Mouse (Mus musculus) myocyte (in vitro differentiated cells): ENCODE measurements around the gene Espn.

Source experiments
- E2F4 ChIP-seq: IDR thresholded peaks from one replicate; pipeline ENCODE4 v1.6.1; 2011; ENCODE audit warnings: mild to moderate bottlenecking, control low read depth, moderate library complexity; ENCODE audit not compliant: insufficient read depth
- POLR2A ChIP-seq: IDR thresholded peaks from one replicate; pipeline ENCODE4 v1.6.1; 2011; ENCODE audit warnings: low read depth, mild to moderate bottlenecking, control low read depth, moderate library complexity; ENCODE audit not compliant: insufficient read length
- POLR2AphosphoS2 ChIP-seq: IDR thresholded peaks from one replicate; pipeline ENCODE4 v1.6.1; 2011; ENCODE audit warnings: low read depth, control low read depth; ENCODE audit not compliant: insufficient read length
- TCF12 ChIP-seq: IDR thresholded peaks from one replicate; pipeline ENCODE4 v1.6.1; 2011; ENCODE audit warnings: mild to moderate bottlenecking, control low read depth; ENCODE audit not compliant: poor library complexity, insufficient read depth, severe bottlenecking

GRCm38 (mm10) chr4:152190701-152191100, 38.5 kb upstream of the Espn start:
- TF ChIP-seq E2F4, result no peak
- TF ChIP-seq POLR2AphosphoS2, result no peak
- no peak for TF ChIP-seq POLR2A
- no peak for TF ChIP-seq TCF12
